Mouse (Mus musculus) adrenal gland, adult 8-10 months (tissue): ENCODE measurements at regions not wholly inside any gene's neighbourhood (a gene's known extent, or its start where the extent isn't known, plus 50 kb on each side); places are given as distances from the start of the nearest gene placed in this dataset.

Source experiments
- DNase-seq: peaks from one replicate; pipeline ENCODE4 v3.0.0; 2022

GRCm38 (mm10) chr10:87732658-87733057 lies 125.4 kb upstream of the Igf1 start:
- no peak for DNase-seq

GRCm38 (mm10) chr10:87733241-87733640 lies 124.8 kb upstream of the Igf1 start:
- DNase-seq: no peak

DNA sequence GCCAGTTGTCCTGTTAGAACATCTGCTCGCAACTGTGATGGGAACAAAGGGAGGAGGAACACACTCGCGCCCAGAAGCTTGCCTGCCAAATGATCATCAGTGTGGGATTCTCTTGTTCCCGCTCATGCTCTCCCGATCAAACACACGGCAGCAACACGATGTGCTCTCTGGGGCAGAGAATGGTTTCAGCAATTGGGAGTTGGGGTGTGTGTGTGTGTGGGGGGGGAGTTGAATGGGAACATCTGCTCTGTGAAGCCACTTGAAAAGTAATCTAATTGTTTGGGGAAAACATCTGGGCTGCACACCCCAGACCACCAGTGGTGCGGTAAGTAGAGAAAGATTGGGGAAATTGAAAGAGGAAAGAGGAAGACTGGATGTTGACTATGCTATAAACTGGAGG lies 117.7 kb upstream of the Igf1 start:
- no peak for DNase-seq

DNA sequence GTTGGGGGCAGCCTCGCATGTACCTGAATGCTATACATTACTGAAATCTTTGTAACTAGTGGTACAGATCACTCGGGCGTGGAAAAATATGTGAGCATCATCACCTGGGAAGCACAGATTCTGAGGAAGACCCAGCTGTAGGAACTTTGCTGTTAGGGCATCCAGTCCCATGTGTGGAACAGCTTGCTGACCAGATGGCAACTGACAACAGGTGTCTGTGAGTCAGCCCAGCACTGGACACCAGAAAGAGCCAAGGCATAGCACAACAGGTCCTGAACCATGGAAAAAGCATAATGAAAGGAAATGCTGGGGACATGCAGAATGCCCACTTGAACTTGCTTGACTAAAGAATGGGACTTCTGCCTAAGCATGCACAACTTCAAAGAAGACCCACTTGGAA lies 115.3 kb upstream of the Igf1 start:
- DNase-seq: no peak

- DNase-seq: no peak
Observed at GRCm38 (mm10) chr10:87747846-87748552, 110.1 kb upstream of the Igf1 start.

- no peak for DNase-seq
Observed at GRCm38 (mm10) chr10:87748631-87749193, 109.4 kb upstream of the Igf1 start.

DNA sequence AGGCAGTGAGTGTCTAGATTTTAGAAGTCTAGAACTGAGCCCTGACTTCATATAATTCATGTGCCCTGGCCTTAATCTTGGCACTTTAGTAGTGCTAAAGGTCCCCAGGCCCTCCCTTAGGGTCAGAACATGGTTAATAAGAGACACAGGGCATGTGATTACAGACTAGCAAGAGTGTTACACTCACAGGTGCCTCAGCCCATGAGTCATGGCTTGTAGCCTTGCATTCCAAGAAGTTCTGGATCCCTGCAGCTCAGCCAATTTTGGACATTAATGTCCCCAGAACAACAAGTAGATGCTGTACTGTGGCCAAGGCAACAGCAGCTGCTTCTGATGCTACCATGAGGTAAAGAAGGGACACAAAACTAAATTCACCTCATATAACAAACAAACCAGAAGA lies 107.7 kb upstream of the Igf1 start:
- DNase-seq: no peak

DNA sequence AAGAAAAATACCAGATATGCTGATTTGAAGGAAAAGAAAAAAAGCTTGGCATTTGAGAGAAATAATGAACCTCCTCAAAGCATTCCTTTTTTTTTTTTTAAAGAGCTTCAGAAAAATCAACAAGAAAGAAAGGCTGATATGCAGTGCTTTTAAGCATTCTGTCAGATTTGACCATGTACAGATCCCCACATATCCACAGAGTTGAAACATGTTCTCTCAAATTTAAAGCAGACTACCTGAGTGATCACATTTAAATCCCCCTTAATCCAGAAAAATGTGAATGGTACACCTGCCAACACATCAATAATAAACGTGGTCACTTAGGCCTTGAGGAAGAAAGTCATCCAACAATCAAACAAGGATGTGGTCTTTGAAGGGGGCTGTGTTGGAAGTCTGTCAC lies 107.1 kb upstream of the Igf1 start:
- DNase-seq: no peak

GRCm38 (mm10) chr10:87752117-87752516 lies 105.9 kb upstream of the Igf1 start:
- DNase-seq: peak; percentile 20

DNA sequence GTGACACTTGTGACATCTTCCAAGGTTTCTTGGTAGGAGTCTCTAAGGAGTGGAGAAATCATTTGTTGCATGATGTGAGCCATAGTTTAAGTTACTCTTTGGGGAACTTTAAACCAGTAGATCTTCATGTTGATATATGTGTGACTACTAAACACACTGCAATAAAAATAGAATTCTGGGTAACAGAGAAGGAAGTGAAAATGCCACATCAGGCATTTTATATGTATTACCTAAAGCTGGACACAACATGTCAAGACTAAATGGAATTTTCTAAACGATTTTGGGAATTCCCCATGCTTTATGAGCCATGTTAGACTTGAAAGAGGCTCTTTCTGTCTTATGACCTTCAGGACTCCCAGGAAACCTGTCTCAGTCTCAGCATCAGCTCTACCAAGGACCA lies 104.6 kb upstream of the Igf1 start:
- DNase-seq: no peak

DNA sequence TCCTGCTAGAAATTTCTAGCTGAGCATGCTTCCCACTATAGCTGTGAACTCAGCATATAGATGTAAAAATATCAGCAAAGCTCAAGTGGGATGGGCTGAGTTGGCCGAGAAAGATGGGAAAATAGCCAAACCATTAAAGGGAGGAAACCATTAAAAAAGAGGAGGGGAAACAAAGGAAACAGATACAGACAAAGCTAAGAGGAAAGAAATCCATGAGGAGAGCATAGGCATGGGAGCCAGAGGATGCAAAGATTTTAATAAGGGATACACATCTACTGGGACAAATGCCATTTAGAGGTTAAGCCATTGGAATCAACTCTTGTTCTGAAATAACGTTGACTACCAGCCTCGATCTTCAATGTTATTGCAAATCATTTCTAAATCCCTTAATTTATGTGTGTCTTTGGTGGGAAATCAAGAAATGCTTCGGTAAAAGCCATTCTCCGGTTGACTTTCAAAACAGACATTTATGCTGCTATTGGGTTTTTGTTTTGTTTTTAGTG lies 96.5 kb upstream of the Igf1 start:
- DNase-seq: no peak

DNA sequence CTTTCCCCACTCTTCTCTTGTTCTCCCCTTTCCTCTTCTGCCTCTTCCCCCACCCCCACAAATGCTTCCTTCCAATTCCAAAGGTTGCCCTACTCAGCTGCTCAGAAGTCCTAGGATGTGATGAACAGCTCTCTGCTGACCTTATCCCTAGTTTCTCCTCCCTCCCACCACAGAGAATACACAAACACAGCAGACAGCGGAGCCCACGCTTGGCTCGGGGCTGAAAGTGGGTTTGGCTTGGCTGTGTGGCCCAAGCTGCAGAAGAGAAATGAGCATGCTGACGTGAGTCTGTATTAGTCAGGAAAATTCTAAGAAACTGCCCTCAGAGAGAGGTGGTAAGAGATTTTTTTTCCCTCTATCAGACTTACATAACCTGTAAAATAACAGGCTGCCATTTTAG lies 70.5 kb upstream of the Igf1 start:
- DNase-seq: peak; percentile 73

DNA sequence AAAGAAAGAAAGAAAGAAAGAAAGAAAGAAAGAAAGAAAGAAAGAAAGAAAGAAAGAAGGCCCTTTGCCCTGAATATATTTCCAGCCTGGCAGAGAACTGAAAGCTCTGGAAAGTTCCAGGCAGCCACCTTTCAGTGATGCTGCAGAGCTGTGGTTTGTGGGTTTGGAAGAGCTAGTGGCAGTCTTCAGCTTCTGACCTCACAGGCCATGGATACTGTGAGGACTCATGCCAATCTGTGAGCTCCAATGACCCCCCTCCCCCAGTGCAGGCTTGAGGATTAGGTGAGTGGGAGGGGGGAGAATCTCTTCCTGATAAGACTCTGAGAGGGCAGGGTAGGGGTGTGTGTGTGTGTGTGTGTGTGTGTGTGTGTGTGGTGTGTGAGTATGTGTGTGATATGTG lies 65.7 kb upstream of the Igf1 start:
- no peak for DNase-seq

- no peak for DNase-seq
Observed at GRCm38 (mm10) chr10:87803936-87804791, 53.9 kb upstream of the Igf1 start.

DNA sequence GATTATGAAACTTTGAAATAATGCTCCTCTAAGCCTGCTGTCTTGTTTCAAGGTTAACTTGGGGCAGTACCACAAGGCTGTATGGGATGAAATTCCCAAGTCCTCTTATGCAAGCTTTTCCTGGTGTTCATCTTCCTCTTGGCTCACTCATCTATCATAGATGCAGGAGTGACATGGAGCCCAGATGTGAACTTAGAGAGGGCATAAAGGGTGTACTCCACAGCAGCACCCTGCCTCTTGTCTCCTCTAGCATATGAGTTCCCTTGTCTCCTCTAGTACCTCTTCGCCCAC lies 53.3 kb upstream of the Igf1 start:
- no peak for DNase-seq
